Mouse (Mus musculus) CH12.LX (cell line): ENCODE measurements around the gene Arsb. TPM values are rescaled to one million over a fixed set of nuclear protein-coding genes. Genes with fewer than 3 reads are reported as not detected.

Source experiments
- DNase-seq: peaks from one replicate; pipeline ENCODE4 v3.0.0-alpha.2; 2013; ENCODE audit errors: extremely low read depth
- H3K27ac ChIP-seq: 2 replicates; pipeline ENCODE4 v1.5.1; 2012; ENCODE audit warnings: low read depth, mild to moderate bottlenecking, control low read depth, moderate library complexity; ENCODE audit not compliant: insufficient read depth
- H3K27me3 ChIP-seq: replicated peaks from 2 replicates; pipeline ENCODE3; 2012; ENCODE audit warnings: inconsistent platforms
- H3K36me3 ChIP-seq, 2 experiments: replicated peaks in 1 of 2; 2 replicates each; pipeline versions ENCODE3 to v1.6.1; 2012; ENCODE audit warnings: inconsistent platforms in 1 of 2, low read length in 1 of 2, mild to moderate bottlenecking in 1 of 2, mixed read lengths in 1 of 2, moderate library complexity in 1 of 2; ENCODE audit not compliant: control insufficient read depth in 1 of 2, insufficient read depth in 1 of 2
- H3K4me1 ChIP-seq, 2 experiments: 2 replicates each; pipeline ENCODE4 v1.6.1; 2012; ENCODE audit warnings: inconsistent platforms in 1 of 2, moderate library complexity in 1 of 2; ENCODE audit not compliant: insufficient read depth in 2 of 2, control insufficient read depth in 1 of 2
- H3K4me2 ChIP-seq: 2 replicates; pipeline ENCODE4 v1.6.1; 2012; ENCODE audit warnings: low read depth, mild to moderate bottlenecking, control low read depth; ENCODE audit not compliant: poor library complexity, insufficient read depth, severe bottlenecking
- H3K4me3 ChIP-seq, 3 experiments: fragments of 150-350 bp in 1 of 3; sonication (generic) in 1 of 3; replicated peaks in 1 of 3; 2 replicates each; pipeline versions ENCODE3 to v1.5.1; 2011 to 2012; ENCODE audit warnings: low read depth in 2 of 3, low read length in 2 of 3, mild to moderate bottlenecking in 2 of 3, moderate library complexity in 2 of 3, control low read depth in 1 of 3, improper control_type of control experiment in 1 of 3, inconsistent platforms in 1 of 3, mixed read lengths in 1 of 3; ENCODE audit not compliant: poor library complexity in 1 of 3
- H3K79me2 ChIP-seq: replicated peaks from 2 replicates; pipeline ENCODE4 v1.6.1; 2012; ENCODE audit warnings: mild to moderate bottlenecking, moderate library complexity; ENCODE audit not compliant: control insufficient read depth, poor library complexity, insufficient read depth, severe bottlenecking; ENCODE audit errors: extremely low read depth
- H3K9ac ChIP-seq: 2 replicates; pipeline ENCODE4 v1.6.1; 2012; ENCODE audit warnings: low read depth, mild to moderate bottlenecking, control low read depth, moderate library complexity; ENCODE audit not compliant: insufficient read depth
- H3K9me3 ChIP-seq: replicated peaks from 2 replicates; pipeline ENCODE3; 2012; ENCODE audit warnings: low read length, inconsistent platforms, mixed read lengths
- CHD1 ChIP-seq: IDR thresholded peaks from 2 replicates; pipeline ENCODE4 v1.6.1; 2012; ENCODE audit warnings: low read depth, low read length, improper control_type of control experiment, inconsistent platforms
- CHD2 ChIP-seq: IDR thresholded peaks from 2 replicates; pipeline ENCODE4 v1.6.1; 2011; ENCODE audit warnings: low read length, improper control_type of control experiment
- E2F4 ChIP-seq: IDR thresholded peaks from 2 replicates; pipeline ENCODE4 v1.6.1; 2011; ENCODE audit warnings: low read depth, low read length, improper control_type of control experiment; ENCODE audit not compliant: insufficient replicate concordance
- IRF4 ChIP-seq: IDR thresholded peaks from 2 replicates; pipeline ENCODE4 v1.6.1; 2014; ENCODE audit warnings: low read depth, mild to moderate bottlenecking, inconsistent platforms, low read length, improper control_type of control experiment
- JUN ChIP-seq: IDR thresholded peaks from 2 replicates; pipeline ENCODE4 v1.6.1; 2011; ENCODE audit warnings: low read depth, mild to moderate bottlenecking, low read length, improper control_type of control experiment, moderate library complexity; ENCODE audit not compliant: insufficient read depth
- KAT2A ChIP-seq: IDR thresholded peaks from 2 replicates; pipeline ENCODE4 v1.6.1; 2012; ENCODE audit warnings: low read length, improper control_type of control experiment, inconsistent platforms; ENCODE audit not compliant: insufficient replicate concordance
- MAFK ChIP-seq: IDR thresholded peaks from 2 replicates; pipeline ENCODE4 v1.6.1; 2011; ENCODE audit warnings: low read length, improper control_type of control experiment; ENCODE audit not compliant: insufficient replicate concordance
- MAX ChIP-seq: IDR thresholded peaks from 2 replicates; pipeline ENCODE4 v1.6.1; 2011; ENCODE audit warnings: low read length, improper control_type of control experiment
- MAZ ChIP-seq: IDR thresholded peaks from 2 replicates; pipeline ENCODE4 v1.6.1; 2012; ENCODE audit warnings: low read depth, mild to moderate bottlenecking, inconsistent platforms, low read length, improper control_type of control experiment, moderate library complexity
- MEF2A ChIP-seq: IDR thresholded peaks from 2 replicates; pipeline ENCODE4 v1.6.1; 2014; ENCODE audit warnings: low read depth, mild to moderate bottlenecking, inconsistent platforms, low read length, improper control_type of control experiment, borderline replicate concordance
- NELFE ChIP-seq: IDR thresholded peaks from 2 replicates; pipeline ENCODE4 v1.6.1; 2011; ENCODE audit warnings: low read depth, low read length, improper control_type of control experiment
- NRF1 ChIP-seq: IDR thresholded peaks from 2 replicates; pipeline ENCODE4 v1.6.1; 2014; ENCODE audit warnings: low read depth, mild to moderate bottlenecking, inconsistent platforms, low read length, improper control_type of control experiment, moderate library complexity
- POLR2AphosphoS2 ChIP-seq: IDR thresholded peaks from 2 replicates; pipeline ENCODE4 v1.6.1; 2011; ENCODE audit warnings: low read depth, low read length, improper control_type of control experiment
- RCOR1 ChIP-seq: conservative IDR thresholded peaks from 2 replicates; pipeline ENCODE4 v1.6.1; 2012; ENCODE audit warnings: low read depth, mild to moderate bottlenecking, inconsistent platforms, low read length, improper control_type of control experiment
- TBP ChIP-seq: conservative IDR thresholded peaks from 2 replicates; pipeline ENCODE4 v1.6.1; 2011; ENCODE audit warnings: low read depth, low read length, improper control_type of control experiment
- TCF12 ChIP-seq: IDR thresholded peaks from 2 replicates; pipeline ENCODE4 v1.6.1; 2014; ENCODE audit warnings: low read depth, mild to moderate bottlenecking, inconsistent platforms, low read length, improper control_type of control experiment
- UBTF ChIP-seq: IDR thresholded peaks from 2 replicates; pipeline ENCODE4 v1.6.1; 2012; ENCODE audit warnings: low read depth, mild to moderate bottlenecking, inconsistent platforms, low read length, improper control_type of control experiment, moderate library complexity
- USF2 ChIP-seq: conservative IDR thresholded peaks from 2 replicates; pipeline ENCODE4 v1.6.1; 2011; ENCODE audit warnings: low read depth, low read length, improper control_type of control experiment
- ZMIZ1 ChIP-seq: IDR thresholded peaks from 2 replicates; pipeline ENCODE4 v1.6.1; 2012; ENCODE audit warnings: low read depth, mild to moderate bottlenecking, inconsistent platforms, low read length, improper control_type of control experiment
- ZNF384 ChIP-seq: IDR thresholded peaks from 2 replicates; pipeline ENCODE4 v1.6.1; 2012; ENCODE audit warnings: low read depth, low read length, improper control_type of control experiment, inconsistent platforms
- dilution Hi-C: fragments of 300-500 bp; cut with MboI; formaldehyde crosslinking; loops from 2 replicates; pipeline ENCODE4 v1.14.3; 2020; ENCODE audit warnings: low sequenced_read_pairs; ENCODE audit not compliant: extremely low pct_unique_long_range_greater_than_20kb, extremely low pct_ligation_motif_present
- in situ Hi-C: fragments of 300-500 bp; cut with MboI; formaldehyde crosslinking; loops from 3 replicates; pipeline ENCODE4 v1.14.3; 2019; ENCODE audit warnings: low sequenced_read_pairs, low pct_ligation_motif_present, low pct_unique_long_range_greater_than_20kb, mixed read lengths
- polyA plus RNA-seq: library from polyadenylated mRNA; unstranded; fragments of >175 nt; gene quantifications from 2 replicates; pipeline ENCODE4 v1.2.1, GENCODE M21; 2012; ENCODE audit warnings: low read depth; ENCODE audit not compliant: insufficient read length
- total RNA-seq, 2 experiments: library from RNA; depleted of rRNA; stranded (reverse); fragments of 300-350 nt in 1 of 2; fragments of >200 nt in 1 of 2; gene quantifications; 2 replicates each; pipeline ENCODE4 v1.2.3; 2012 to 2014

Gene Arsb
- total and polyA plus RNA-seq, 3 experiments: 1.0 to 9.8 (median 2.0) TPM

DNA sequence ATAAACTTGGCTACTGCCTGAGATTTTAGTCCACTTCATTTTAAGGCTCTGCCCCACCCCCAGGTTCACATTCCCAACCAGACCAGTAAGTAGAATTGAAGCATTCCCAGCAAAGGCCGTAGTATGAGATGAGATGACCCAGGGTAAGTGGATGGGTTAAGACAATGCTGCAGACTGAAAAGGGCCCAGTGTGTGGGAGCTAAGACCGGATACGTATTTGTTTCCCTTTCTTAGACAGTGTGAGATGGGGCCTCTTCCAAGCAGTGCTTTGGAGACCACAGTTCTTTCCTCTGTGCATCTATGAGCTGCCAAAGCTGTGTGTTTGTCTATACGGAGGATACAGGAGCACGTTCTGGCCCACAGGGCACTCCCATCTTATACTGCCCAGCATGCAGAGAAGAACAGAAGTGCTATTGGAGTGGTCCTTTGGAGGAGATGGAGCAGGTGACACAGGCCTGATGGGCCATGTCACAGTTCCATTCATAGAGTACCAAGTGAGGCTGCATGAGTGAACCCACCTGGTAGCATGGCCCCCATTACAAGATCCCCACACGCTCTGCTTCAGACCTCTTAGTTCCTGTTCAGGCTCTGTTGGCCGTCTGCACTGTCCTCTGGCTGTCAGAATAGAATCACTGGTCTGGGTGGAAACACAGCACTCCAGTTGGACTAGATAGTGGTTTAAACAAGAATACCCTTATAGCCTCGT, 148.8 kb downstream of the Arsb start:
- peak; percentile 27 for DNase-seq
- H3K79me2 ChIP-seq: no peaks in the 10 kb centered on the region
- peaks cover 0 to 37% of the 10 kb centered on the region in 2 experiments; a peak in 2 of 4 replicates for H3K4me1 ChIP-seq
- no peaks in the 10 kb centered on the region for H3K9me3 ChIP-seq
- no peaks in the 10 kb centered on the region for H3K27me3 ChIP-seq
- in situ Hi-C loops (no loop called here), dilution Hi-C loops (no loop called here)
- no peak for TF ChIP-seq TBP
- TF ChIP-seq ZMIZ1: no peak
- TF ChIP-seq E2F4: no peak
- no peak for TF ChIP-seq TCF12
- TF ChIP-seq JUN: no peak
- no peak for TF ChIP-seq ZNF384
- TF ChIP-seq NELFE: no peak
- no peak for TF ChIP-seq IRF4
- no peak for TF ChIP-seq MEF2A
- no peak for TF ChIP-seq USF2
- TF ChIP-seq CHD2: no peak
- TF ChIP-seq NRF1: no peak
- TF ChIP-seq UBTF: no peak
- TF ChIP-seq KAT2A: no peak
- no peak for TF ChIP-seq MAFK
- TF ChIP-seq MAX: no peak
- TF ChIP-seq CHD1: no peak
- no peak for TF ChIP-seq MAZ
- H3K4me2 ChIP-seq: no peak overlapping the region
- no peak overlapping the region for H3K9ac ChIP-seq
- no peaks in the 10 kb centered on the region for H3K36me3 ChIP-seq
- H3K27ac ChIP-seq: no peak overlapping the region
- H3K4me3 ChIP-seq: no peak overlapping the region

- H3K27me3 ChIP-seq: no peaks in the 10 kb centered on the region
- H3K4me1 ChIP-seq: peaks cover 0 to 37% of the 10 kb centered on the region in 2 experiments; a peak in 2 of 4 replicates
- no peak overlapping the region for H3K27ac ChIP-seq
- in situ Hi-C loops: no loop called here
- H3K4me3 ChIP-seq: no peak overlapping the region
- H3K79me2 ChIP-seq: no peaks in the 10 kb centered on the region
- H3K9ac ChIP-seq: no peak overlapping the region
- no peak for DNase-seq
- no peak for TF ChIP-seq JUN
- no peak for TF ChIP-seq E2F4
- no peak for TF ChIP-seq POLR2AphosphoS2
- TF ChIP-seq RCOR1: no peak
- no peak for TF ChIP-seq CHD2
- H3K36me3 ChIP-seq: no peaks in the 10 kb centered on the region
- no peaks in the 10 kb centered on the region for H3K9me3 ChIP-seq
- H3K4me2 ChIP-seq: no peak overlapping the region
- dilution Hi-C loops: no loop called here
These were observed 149.4 kb downstream of the Arsb start for GRCm38 (mm10) chr13:93920786-93921300.
